Mouse (Mus musculus) ES-Bruce4 (cell line): Measurements from ENCODE around the gene Trpc3.

Experiments used
- CTCF ChIP-seq: IDR thresholded peaks from one replicate; pipeline ENCODE4 v1.8.1; 2011; ENCODE audit warnings: low read depth, low read length
- EP300 ChIP-seq: IDR thresholded peaks from 2 replicates; pipeline ENCODE4 v1.6.1; 2011; ENCODE audit warnings: low read depth, low read length; ENCODE audit not compliant: insufficient read depth
- POLR2A ChIP-seq: IDR thresholded peaks from one replicate; pipeline ENCODE4 v1.8.1; 2011; ENCODE audit warnings: low read length; ENCODE audit not compliant: insufficient read depth

- TF ChIP-seq CTCF (no peak), POLR2A (no peak), EP300 (no peak)
Observed at GRCm38 (mm10) chr3:36613908-36614255, 76.1 kb downstream of the Trpc3 start.
